Mouse (Mus musculus): Measurements from ENCODE around the gene Gpr45. TPM values are rescaled to one million over a fixed set of nuclear protein-coding genes. Genes with fewer than 3 reads are reported as not detected.

Gene Gpr45
- polyA plus RNA-seq, 1 experiment from 2014 or later: 2.3 TPM

DNA sequence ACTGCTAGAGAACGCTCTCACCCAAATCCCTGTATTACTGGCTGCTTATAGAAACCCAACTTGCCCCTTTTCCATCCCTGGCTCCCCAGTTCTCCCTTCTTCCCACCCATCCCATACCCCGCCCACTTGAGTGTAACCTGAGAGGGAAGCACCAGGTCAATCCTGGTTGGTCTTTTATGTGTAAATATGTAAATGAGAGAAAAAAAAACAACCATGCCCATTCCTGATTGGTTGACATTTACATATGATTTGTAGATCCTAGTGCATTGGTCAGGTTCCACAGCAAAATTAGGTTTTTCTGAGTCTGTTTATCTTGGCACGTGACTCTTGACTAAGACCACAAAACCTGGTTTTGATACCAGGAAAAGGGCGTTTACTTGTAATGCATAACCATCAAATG is 34.8 kb upstream of the Gpr45 start:
- H3K27me3 ChIP-seq (replicated peaks; ENCODE audit: control insufficient read depth, insufficient read depth, low read length): no peaks in the 10 kb centered on the region; the same call in 1 of the 2 replicates
- H3K9ac ChIP-seq (ENCODE audit: low read depth, low read length): no peak overlapping the region
- WGBS: 22% methylated on average over 4 of the region's 4 CpGs
- no peaks in the 10 kb centered on the region for H3K4me1 ChIP-seq (replicated peaks; ENCODE audit: control insufficient read depth, insufficient read depth, low read length)
- no peak overlapping the region for H3K4me3 ChIP-seq (ENCODE audit: low read depth, low read length)
- H3K9me3 ChIP-seq (ENCODE audit: control insufficient read depth): no peaks in the 10 kb centered on the region
- no peak for TF ChIP-seq CTCF (IDR thresholded peaks at IDR 0.05; ENCODE audit: low read depth)
- no peak for ATAC-seq
- no peak overlapping the region for H3K4me2 ChIP-seq (replicated peaks; ENCODE audit: low read depth)
- no peak overlapping the region for H3K27ac ChIP-seq (ENCODE audit: low read depth, low read length)
- no peaks in the 10 kb centered on the region for H3K36me3 ChIP-seq (ENCODE audit: control insufficient read depth, insufficient read depth)

DNA sequence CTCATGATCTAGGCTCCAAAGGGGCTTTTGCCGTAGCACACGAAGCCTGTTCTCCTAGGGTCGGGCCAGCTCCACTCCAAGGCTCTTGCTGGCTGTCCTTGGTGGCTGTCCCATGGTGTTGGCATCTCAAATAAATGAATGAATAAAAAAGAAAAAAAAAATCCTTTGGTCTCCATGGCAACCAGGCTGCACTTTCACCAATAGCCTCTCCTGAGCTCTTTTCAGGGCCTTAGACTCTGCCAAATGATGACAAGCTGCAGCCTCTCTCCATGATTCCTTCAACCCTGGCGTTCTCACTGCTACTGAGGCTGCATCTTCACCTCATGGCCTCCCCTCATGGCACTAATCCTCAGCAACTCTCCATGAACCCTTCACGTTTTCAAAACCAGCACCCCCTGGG is 28.7 kb upstream of the Gpr45 start:
- H3K4me1 ChIP-seq (replicated peaks; ENCODE audit: control insufficient read depth, insufficient read depth, low read length): no peaks in the 10 kb centered on the region
- H3K9me3 ChIP-seq (ENCODE audit: control insufficient read depth): no peaks in the 10 kb centered on the region
- no peaks in the 10 kb centered on the region for H3K36me3 ChIP-seq (ENCODE audit: control insufficient read depth, insufficient read depth)
- no peak overlapping the region for H3K4me2 ChIP-seq (replicated peaks; ENCODE audit: low read depth)
- ATAC-seq: no peak
- no peaks in the 10 kb centered on the region for H3K27me3 ChIP-seq (replicated peaks; ENCODE audit: control insufficient read depth, insufficient read depth, low read length)
- 75% methylated on average over 5 of the region's 5 CpGs for WGBS
- H3K9ac ChIP-seq (ENCODE audit: low read depth, low read length): no peak overlapping the region
- H3K4me3 ChIP-seq (ENCODE audit: low read depth, low read length): no peak overlapping the region
- TF ChIP-seq CTCF (IDR thresholded peaks at IDR 0.05; ENCODE audit: low read depth): no peak
- H3K27ac ChIP-seq (ENCODE audit: low read depth, low read length): no peak overlapping the region

DNA sequence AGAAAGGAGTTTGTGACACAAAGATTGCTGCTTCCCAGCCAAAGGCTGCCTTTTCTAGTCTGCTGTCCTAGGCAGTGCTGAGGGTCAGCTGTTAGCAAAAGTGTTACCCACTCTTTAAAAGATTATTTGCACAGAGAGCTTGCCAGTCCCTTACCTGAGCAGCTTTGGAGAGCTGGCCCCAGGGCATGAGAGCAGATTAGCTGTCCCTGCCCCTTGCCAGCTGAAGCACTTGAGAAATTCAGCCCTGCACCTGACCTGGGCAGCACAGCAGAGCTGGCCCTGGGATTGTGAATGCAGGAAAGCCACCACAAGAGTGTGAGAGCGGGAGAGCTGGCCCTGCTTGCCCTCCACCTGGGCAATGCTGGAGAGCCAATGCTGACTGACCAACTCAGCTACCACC is 19.1 kb upstream of the Gpr45 start:
- no peak overlapping the region for H3K4me2 ChIP-seq (replicated peaks; ENCODE audit: low read depth)

DNA sequence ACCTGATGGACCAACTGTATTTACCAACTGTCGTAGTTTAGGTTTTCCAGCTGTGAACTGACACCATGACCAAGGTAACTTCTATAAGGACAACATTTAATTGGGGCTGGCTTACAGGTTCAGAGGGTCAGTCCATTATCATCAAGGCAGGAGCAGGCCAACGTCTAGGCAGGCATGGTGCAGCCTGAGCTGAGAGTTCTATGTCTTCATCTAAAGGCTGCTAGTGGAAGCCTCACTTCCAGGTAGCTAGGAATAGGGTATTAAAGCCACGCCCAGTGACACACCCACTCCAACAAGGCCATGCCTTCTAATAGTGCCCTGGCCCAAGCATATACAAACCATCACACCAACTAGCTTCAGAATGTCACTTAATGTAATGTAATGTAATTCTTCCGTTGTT is 4.2 kb upstream of the Gpr45 start:
- no peak for TF ChIP-seq CTCF (IDR thresholded peaks at IDR 0.05; ENCODE audit: low read depth)
- H3K27ac ChIP-seq (ENCODE audit: low read depth, low read length): no peak overlapping the region
- H3K27me3 ChIP-seq (replicated peaks; ENCODE audit: control insufficient read depth, insufficient read depth, low read length): peaks cover 10% of the 10 kb centered on the region; the same call in 1 of the 2 replicates
- no peaks in the 10 kb centered on the region for H3K36me3 ChIP-seq (ENCODE audit: control insufficient read depth, insufficient read depth)
- H3K4me1 ChIP-seq (replicated peaks; ENCODE audit: control insufficient read depth, insufficient read depth, low read length): no peaks in the 10 kb centered on the region
- WGBS: 70% methylated on average over 4 of the region's 4 CpGs
- no peak for ATAC-seq
- H3K9me3 ChIP-seq (ENCODE audit: control insufficient read depth): no peaks in the 10 kb centered on the region
- no peak overlapping the region for H3K4me2 ChIP-seq (replicated peaks; ENCODE audit: low read depth)
- H3K9ac ChIP-seq (ENCODE audit: low read depth, low read length): no peak overlapping the region
- H3K4me3 ChIP-seq (ENCODE audit: low read depth, low read length): no peak overlapping the region

More for the DNA sequence above, 19.1 kb upstream of the Gpr45 start:
- Histone ChIP-seq H3K36me3 (ENCODE audit: control insufficient read depth, insufficient read depth) (no peaks in the 10 kb centered on the region), H3K4me3 (ENCODE audit: low read depth, low read length) (no peak overlapping the region), H3K27ac (ENCODE audit: low read depth, low read length) (no peak overlapping the region), H3K4me1 (replicated peaks; ENCODE audit: control insufficient read depth, insufficient read depth, low read length) (no peaks in the 10 kb centered on the region), H3K9ac (ENCODE audit: low read depth, low read length) (no peak overlapping the region), H3K27me3 (replicated peaks; ENCODE audit: control insufficient read depth, insufficient read depth, low read length) (no peaks in the 10 kb centered on the region), H3K9me3 (ENCODE audit: control insufficient read depth) (no peaks in the 10 kb centered on the region)
- WGBS: 75% methylated on average over 1 of the region's 1 CpGs
- TF ChIP-seq CTCF (IDR thresholded peaks at IDR 0.05; ENCODE audit: low read depth): no peak
- ATAC-seq: no peak

DNA sequence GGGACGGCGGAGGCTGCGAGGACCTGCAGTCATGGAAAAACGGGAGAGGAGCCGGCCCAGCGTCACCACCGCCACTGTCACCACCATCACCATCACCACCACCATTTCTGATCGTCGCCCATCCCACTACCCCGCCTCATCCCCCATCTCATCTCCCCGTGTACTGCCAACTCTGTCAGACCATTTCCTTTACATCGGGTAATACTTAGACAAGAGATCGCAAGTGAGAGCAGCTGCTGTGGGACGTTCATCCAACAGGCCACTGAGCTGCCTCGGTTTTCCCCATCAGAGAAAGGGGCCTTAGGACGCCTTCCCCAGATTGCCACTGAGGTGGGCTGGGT is 780 bp downstream of the Gpr45 start:
- Histone ChIP-seq H3K27ac (ENCODE audit: low read depth, low read length) (no peak overlapping the region), H3K4me3 (ENCODE audit: low read depth, low read length) (peak overlapping the region; percentile 61), H3K4me2 (replicated peaks; ENCODE audit: low read depth) (peak overlapping the region; percentile 91), H3K36me3 (ENCODE audit: control insufficient read depth, insufficient read depth) (no peaks in the 10 kb centered on the region), H3K9me3 (ENCODE audit: control insufficient read depth) (no peaks in the 10 kb centered on the region), H3K4me1 (replicated peaks; ENCODE audit: control insufficient read depth, insufficient read depth, low read length) (no peaks in the 10 kb centered on the region), H3K27me3 (replicated peaks; ENCODE audit: control insufficient read depth, insufficient read depth, low read length) (peaks cover 18% of the 10 kb centered on the region; the same call in 1 of the 2 replicates), H3K9ac (ENCODE audit: low read depth, low read length) (peak overlapping the region; percentile 48; the same call in 1 of the 2 replicates)
- WGBS: 3% methylated on average over 16 of the region's 16 CpGs
- TF ChIP-seq CTCF (IDR thresholded peaks at IDR 0.05; ENCODE audit: low read depth): no peak
- ATAC-seq: no peak

DNA sequence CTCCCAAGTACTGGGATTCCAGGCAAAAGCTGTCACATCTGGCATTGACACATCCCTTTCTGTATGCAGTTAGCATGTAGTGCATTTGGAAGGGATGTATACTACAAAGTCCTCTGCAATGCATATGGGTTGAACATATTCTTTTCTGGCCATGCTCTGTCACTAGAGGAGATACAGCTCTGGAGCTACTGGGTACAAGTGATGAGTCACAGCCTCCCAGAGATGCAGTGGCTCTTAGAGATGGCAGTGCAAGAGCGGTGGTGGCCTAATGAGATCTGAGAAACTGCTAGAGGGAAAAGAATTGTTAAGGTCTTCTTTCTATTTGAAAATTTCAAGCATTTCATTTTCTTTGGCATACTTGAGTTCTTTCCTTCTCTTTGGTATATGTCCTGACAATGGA is 4.2 kb downstream of the Gpr45 start:
- Histone ChIP-seq H3K9me3 (ENCODE audit: control insufficient read depth) (no peaks in the 10 kb centered on the region), H3K27ac (ENCODE audit: low read depth, low read length) (no peak overlapping the region), H3K4me2 (replicated peaks; ENCODE audit: low read depth) (no peak overlapping the region), H3K36me3 (ENCODE audit: control insufficient read depth, insufficient read depth) (no peaks in the 10 kb centered on the region), H3K4me3 (ENCODE audit: low read depth, low read length) (no peak overlapping the region), H3K27me3 (replicated peaks; ENCODE audit: control insufficient read depth, insufficient read depth, low read length) (peaks cover 18% of the 10 kb centered on the region; the same call in 1 of the 2 replicates), H3K4me1 (replicated peaks; ENCODE audit: control insufficient read depth, insufficient read depth, low read length) (no peaks in the 10 kb centered on the region), H3K9ac (ENCODE audit: low read depth, low read length) (no peak overlapping the region)
- no peak for TF ChIP-seq CTCF (IDR thresholded peaks at IDR 0.05; ENCODE audit: low read depth)
- WGBS: 83% methylated on average over 1 of the region's 1 CpGs
- ATAC-seq: no peak
